Mouse (Mus musculus) limb, embryonic 11.5 days (tissue): ENCODE data around the gene Fnip1. TPM values are rescaled to one million over a fixed set of nuclear protein-coding genes. Genes with fewer than 3 reads are reported as not detected.

Experiments
- ATAC-seq: fragments of 200-750 bp; cut with Nextera tagmentation; 2 replicates; pipeline ENCODE4 v1.8.0; 2017; ENCODE audit warnings: low read depth; ENCODE audit not compliant: insufficient number of reproducible peaks, low FRiP score, low TSS enrichment
- DNase-seq: peaks from one replicate; pipeline ENCODE4 v3.0.0-alpha.2; 2015; ENCODE audit warnings: low spot score
- H3K27ac ChIP-seq: fragments of 300-500 bp; sonication (generic); replicated peaks from 2 replicates; pipeline ENCODE4 v1.5.1; 2014; ENCODE audit warnings: low read depth, mild to moderate bottlenecking, low read length
- H3K27me3 ChIP-seq: fragments of 300-500 bp; sonication (generic); 2 replicates; pipeline ENCODE4 v1.6.1; 2014; ENCODE audit warnings: mild to moderate bottlenecking, low read length, mixed read lengths; ENCODE audit not compliant: control insufficient read depth, insufficient read depth
- H3K36me3 ChIP-seq: fragments of 300-500 bp; sonication (generic); 2 replicates; pipeline ENCODE4 v1.6.1; 2014; ENCODE audit warnings: mild to moderate bottlenecking, low read length, moderate library complexity, mixed read lengths; ENCODE audit not compliant: control insufficient read depth, insufficient read depth
- H3K4me1 ChIP-seq: fragments of 300-500 bp; sonication (generic); 2 replicates; pipeline ENCODE4 v1.6.1; 2014; ENCODE audit warnings: low read length, mixed read lengths; ENCODE audit not compliant: control insufficient read depth, insufficient read depth
- H3K4me2 ChIP-seq: fragments of 300-500 bp; sonication (generic); 2 replicates; pipeline ENCODE4 v1.6.1; 2014; ENCODE audit warnings: low read depth, mild to moderate bottlenecking, moderate library complexity; ENCODE audit not compliant: severe bottlenecking
- H3K4me3 ChIP-seq: fragments of 300-500 bp; sonication (generic); 2 replicates; pipeline ENCODE4 v1.5.1; 2014; ENCODE audit warnings: low read depth, low read length
- H3K9ac ChIP-seq: fragments of 300-500 bp; sonication (generic); 2 replicates; pipeline ENCODE4 v1.6.1; 2014; ENCODE audit warnings: mild to moderate bottlenecking, low read length
- H3K9me3 ChIP-seq: fragments of 300-500 bp; sonication (generic); 2 replicates; pipeline ENCODE4 v1.6.1; 2016; ENCODE audit warnings: low read length; ENCODE audit not compliant: control insufficient read depth
- WGBS: fragments of 180-500 bp; shearing (Covaris S2); extraction: QIAGEN DNeasy Blood & Tissue Kit; methylation state at CpG from one replicate; pipeline ENCODE4 v1.1.7; 2014; 5-methylcytosine and 5-hydroxymethylcytosine counted together
- polyA plus RNA-seq: library from polyadenylated mRNA; unstranded; fragments of >200 nt; fragmentation: Nextera tagmentation; extraction: Ambion mirVana; gene quantifications from 2 replicates; pipeline ENCODE4 v1.2.1, GENCODE M21; 2014

The Fnip1 gene
- polyA plus RNA-seq, 1 experiment from 2014 or later, result 13.6 TPM

GRCm38 (mm10) chr11:54539031-54539430 is 101.0 kb downstream of the Fnip1 start:
- Histone ChIP-seq H3K4me1 (no peaks in the 10 kb centered on the region), H3K9me3 (no peaks in the 10 kb centered on the region), H3K36me3 (no peaks in the 10 kb centered on the region), H3K27ac (no peak overlapping the region), H3K4me3 (no peak overlapping the region), H3K4me2 (no peak overlapping the region), H3K9ac (no peak overlapping the region), H3K27me3 (no peaks in the 10 kb centered on the region)
- ATAC-seq (no peak), DNase-seq (no peak)
- WGBS, result 81% methylated on average over 2 of the region's 2 CpGs

- Histone ChIP-seq H3K27me3 (no peaks in the 10 kb centered on the region), H3K27ac (no peak overlapping the region), H3K4me2 (no peak overlapping the region), H3K4me3 (no peak overlapping the region), H3K9ac (no peak overlapping the region), H3K36me3 (no peaks in the 10 kb centered on the region), H3K9me3 (no peaks in the 10 kb centered on the region), H3K4me1 (no peaks in the 10 kb centered on the region)
- no peak for DNase-seq
- no peak for ATAC-seq
- 95% methylated on average over 2 of the region's 2 CpGs for WGBS
These were observed 101.5 kb downstream of the Fnip1 start for GRCm38 (mm10) chr11:54539486-54539885.

GRCm38 (mm10) chr11:54540328-54540727 is 102.3 kb downstream of the Fnip1 start:
- no peak overlapping the region for H3K4me3 ChIP-seq
- no peak overlapping the region for H3K9ac ChIP-seq
- no peaks in the 10 kb centered on the region for H3K36me3 ChIP-seq
- ATAC-seq (no peak), DNase-seq (no peak)
- no peaks in the 10 kb centered on the region for H3K4me1 ChIP-seq
- no peak overlapping the region for H3K27ac ChIP-seq
- H3K9me3 ChIP-seq, result no peaks in the 10 kb centered on the region
- no peaks in the 10 kb centered on the region for H3K27me3 ChIP-seq
- H3K4me2 ChIP-seq, result no peak overlapping the region

- no peaks in the 10 kb centered on the region for H3K4me1 ChIP-seq
- no peak overlapping the region for H3K4me2 ChIP-seq
These were observed 104.4 kb downstream of the Fnip1 start for GRCm38 (mm10) chr11:54542414-54542813.

GRCm38 (mm10) chr11:54554970-54555369 is 117.0 kb downstream of the Fnip1 start:
- H3K4me3 ChIP-seq, result no peak overlapping the region
- H3K36me3 ChIP-seq, result no peaks in the 10 kb centered on the region
- no peaks in the 10 kb centered on the region for H3K9me3 ChIP-seq
- ATAC-seq (no peak), DNase-seq (no peak)
- no peak overlapping the region for H3K4me2 ChIP-seq
- no peaks in the 10 kb centered on the region for H3K4me1 ChIP-seq
- no peak overlapping the region for H3K27ac ChIP-seq
- no peaks in the 10 kb centered on the region for H3K27me3 ChIP-seq
- WGBS, result 85% methylated on average over 2 of the region's 2 CpGs
- H3K9ac ChIP-seq, result no peak overlapping the region

More at GRCm38 (mm10) chr11:54542414-54542813, 104.4 kb downstream of the Fnip1 start:
- no peak overlapping the region for H3K27ac ChIP-seq
- no peak overlapping the region for H3K9ac ChIP-seq
- H3K4me3 ChIP-seq, result no peak overlapping the region
- no peaks in the 10 kb centered on the region for H3K27me3 ChIP-seq
- DNase-seq, result no peak
- H3K36me3 ChIP-seq, result no peaks in the 10 kb centered on the region
- H3K9me3 ChIP-seq, result no peaks in the 10 kb centered on the region
- no peak for ATAC-seq

- Histone ChIP-seq H3K4me1 (no peaks in the 10 kb centered on the region), H3K4me2 (no peak overlapping the region), H3K9ac (no peak overlapping the region), H3K27me3 (no peaks in the 10 kb centered on the region), H3K36me3 (no peaks in the 10 kb centered on the region), H3K9me3 (no peaks in the 10 kb centered on the region), H3K27ac (no peak overlapping the region), H3K4me3 (no peak overlapping the region)
- ATAC-seq (no peak), DNase-seq (no peak)
- 94% methylated on average over 5 of the region's 5 CpGs for WGBS
These were observed 124.8 kb downstream of the Fnip1 start for GRCm38 (mm10) chr11:54562761-54563160.

Other genes with a start within 250 kb of the Fnip1 start
- gene Csf2, start 188.5 kb upstream of the Fnip1 start, polyA plus RNA-seq, result not detected in 2 replicates
- not detected in 2 replicates for gene Il3, start 170.9 kb upstream of the Fnip1 start, polyA plus RNA-seq
- 1.5 and 1.7 TPM in 2 replicates for gene Acsl6, start 134.4 kb upstream of the Fnip1 start, polyA plus RNA-seq
- not detected in 2 replicates for gene Meikin, start 67.5 kb upstream of the Fnip1 start, polyA plus RNA-seq
- 26.9 and 29.1 TPM in 2 replicates for gene Rapgef6, start 84.6 kb downstream of the Fnip1 start, polyA plus RNA-seq